Mouse (Mus musculus) midbrain, embryonic 10.5 days (tissue): ENCODE measurements at regions not wholly inside any gene's neighbourhood (a gene's known extent, or its start where the extent isn't known, plus 50 kb on each side); places are given as distances from the start of the nearest gene placed in this dataset.

Source experiments
- DNase-seq: peaks from one replicate; pipeline ENCODE4 v3.0.0-alpha.2; 2017; ENCODE audit warnings: low spot score
- H3K27ac ChIP-seq: fragments of 300-500 bp; sonication (generic); replicated peaks from 2 replicates; pipeline ENCODE4 v1.5.1; 2016; ENCODE audit warnings: mild to moderate bottlenecking
- H3K27me3 ChIP-seq: fragments of 300-500 bp; sonication (generic); 2 replicates; pipeline ENCODE4 v1.6.1; 2016; ENCODE audit warnings: low read depth, mild to moderate bottlenecking; ENCODE audit not compliant: poor library complexity, severe bottlenecking
- H3K36me3 ChIP-seq: fragments of 300-500 bp; sonication (generic); 2 replicates; pipeline ENCODE4 v1.6.1; 2016; ENCODE audit warnings: mild to moderate bottlenecking, moderate library complexity
- H3K4me1 ChIP-seq: fragments of 300-500 bp; sonication (generic); 2 replicates; pipeline ENCODE4 v1.6.1; 2016
- H3K4me3 ChIP-seq: fragments of 300-500 bp; sonication (generic); 2 replicates; pipeline ENCODE4 v1.5.1; 2016; ENCODE audit warnings: mild to moderate bottlenecking, moderate library complexity
- H3K9me3 ChIP-seq: fragments of 300-500 bp; sonication (generic); replicated peaks from 2 replicates; pipeline ENCODE4 v1.6.1; 2016; ENCODE audit warnings: mild to moderate bottlenecking
- WGBS: fragments of 180-500 bp; shearing (Covaris S2); methylation state at CpG from one replicate; pipeline ENCODE4 v1.1.7; 2016; 5-methylcytosine and 5-hydroxymethylcytosine counted together

GRCm38 (mm10) chr15:36913308-36913707, 94.3 kb downstream of the Zfp706 start:
- Histone ChIP-seq H3K4me3 (no peak overlapping the region), H3K9me3 (no peaks in the 10 kb centered on the region), H3K27me3 (no peaks in the 10 kb centered on the region), H3K4me1 (peaks cover 5% of the 10 kb centered on the region; the same call in 1 of the 2 replicates), H3K27ac (no peak overlapping the region), H3K36me3 (no peaks in the 10 kb centered on the region)
- no peak for DNase-seq
- 93% methylated on average over 7 of the region's 7 CpGs for WGBS

DNA sequence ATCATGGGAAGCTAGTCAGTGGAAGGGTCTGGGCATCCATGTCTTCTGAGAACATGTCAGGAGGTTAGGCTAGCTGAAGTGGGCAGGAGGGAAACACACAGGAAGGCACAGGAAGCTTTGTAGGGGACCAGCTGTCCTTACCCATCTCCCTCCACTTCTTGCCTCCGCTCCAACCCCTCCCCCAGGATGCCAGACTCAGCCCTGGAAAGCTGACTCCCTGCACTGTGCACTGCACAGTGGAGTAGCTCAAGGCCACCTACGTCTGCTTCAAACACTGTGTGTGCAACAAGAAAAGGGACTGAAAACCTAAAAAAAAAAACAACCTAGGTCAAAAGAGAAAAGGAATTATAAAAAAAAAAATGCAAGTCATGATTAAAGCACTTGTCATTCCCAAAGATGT, 97.3 kb downstream of the Zfp706 start:
- H3K9me3 ChIP-seq: no peaks in the 10 kb centered on the region
- no peak overlapping the region for H3K4me3 ChIP-seq
- WGBS: 79% methylated on average over 2 of the region's 2 CpGs
- H3K27ac ChIP-seq: no peak overlapping the region
- no peaks in the 10 kb centered on the region for H3K36me3 ChIP-seq
- H3K4me1 ChIP-seq: peaks cover 9% of the 10 kb centered on the region; the same call in 1 of the 2 replicates
- no peaks in the 10 kb centered on the region for H3K27me3 ChIP-seq
- DNase-seq: no peak

GRCm38 (mm10) chr15:36909494-36909893, 98.1 kb downstream of the Zfp706 start:
- Histone ChIP-seq H3K4me3 (no peak overlapping the region), H3K36me3 (no peaks in the 10 kb centered on the region), H3K4me1 (peaks cover 9% of the 10 kb centered on the region; the same call in 1 of the 2 replicates), H3K9me3 (no peaks in the 10 kb centered on the region), H3K27ac (no peak overlapping the region), H3K27me3 (no peaks in the 10 kb centered on the region)
- WGBS: 89% methylated on average over 3 of the region's 3 CpGs
- no peak for DNase-seq

- no peak for DNase-seq
- Histone ChIP-seq H3K36me3 (no peaks in the 10 kb centered on the region), H3K27me3 (peaks cover 5% of the 10 kb centered on the region; the same call in 1 of the 2 replicates), H3K9me3 (no peaks in the 10 kb centered on the region), H3K4me1 (peaks cover 28% of the 10 kb centered on the region), H3K4me3 (no peak overlapping the region), H3K27ac (no peak overlapping the region)
- WGBS: 94% methylated on average over 5 of the region's 5 CpGs
Measured at GRCm38 (mm10) chr15:36906789-36907188, 100.8 kb downstream of the Zfp706 start.

- H3K27me3 ChIP-seq: peaks cover 12% of the 10 kb centered on the region
- 86% methylated on average over 3 of the region's 3 CpGs for WGBS
- H3K9me3 ChIP-seq: no peaks in the 10 kb centered on the region
- no peaks in the 10 kb centered on the region for H3K36me3 ChIP-seq
- H3K27ac ChIP-seq: no peak overlapping the region
- DNase-seq: no peak
- no peak overlapping the region for H3K4me3 ChIP-seq
- peaks cover 32% of the 10 kb centered on the region for H3K4me1 ChIP-seq
Measured at GRCm38 (mm10) chr15:36906052-36906451, 101.5 kb downstream of the Zfp706 start.

DNA sequence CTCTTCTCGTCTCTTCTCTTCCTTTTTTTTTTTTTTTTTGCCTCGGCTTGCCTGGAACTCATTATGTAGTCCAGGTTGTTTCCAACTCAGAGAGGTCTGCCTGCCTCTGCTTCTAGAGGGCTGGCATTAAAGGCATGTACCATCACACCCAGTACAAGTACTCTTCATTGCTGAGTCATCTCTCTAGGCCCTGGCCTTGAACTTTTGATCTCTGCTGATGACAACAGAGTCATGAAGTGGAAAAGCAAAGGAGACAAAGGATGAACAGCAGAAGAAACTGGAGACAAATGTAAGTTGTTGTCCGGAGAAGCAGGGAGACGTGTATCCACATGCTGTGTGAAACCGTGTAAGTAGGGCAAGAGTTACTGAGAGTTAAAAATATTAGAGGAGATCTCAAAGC, 103.7 kb downstream of the Zfp706 start:
- no peak for DNase-seq
- Histone ChIP-seq H3K4me1 (peaks cover 42% of the 10 kb centered on the region), H3K27me3 (peaks cover 32% of the 10 kb centered on the region), H3K4me3 (no peak overlapping the region), H3K27ac (no peak overlapping the region), H3K36me3 (no peaks in the 10 kb centered on the region), H3K9me3 (no peaks in the 10 kb centered on the region)
- 79% methylated on average over 5 of the region's 5 CpGs for WGBS

DNA sequence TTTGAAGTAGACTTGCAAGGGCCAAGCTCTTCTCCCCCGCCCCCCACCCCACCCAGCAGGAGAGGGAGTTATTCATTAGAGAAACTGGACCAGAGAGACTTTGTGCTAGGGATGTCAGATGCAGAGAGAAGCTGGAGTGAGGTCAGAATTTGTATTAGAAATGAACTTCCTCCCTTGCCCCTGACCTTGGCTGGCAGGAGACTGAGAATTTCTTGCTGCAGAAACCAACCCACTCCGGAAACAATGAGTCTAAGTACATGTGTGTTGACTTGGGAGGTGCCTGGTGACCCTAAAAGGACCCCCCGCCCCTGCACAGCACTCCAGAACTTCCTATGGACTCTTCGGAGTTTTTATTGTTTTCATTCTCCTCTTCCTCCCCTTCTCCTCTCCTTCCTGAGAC, 104.3 kb downstream of the Zfp706 start:
- H3K27me3 ChIP-seq: peaks cover 32% of the 10 kb centered on the region
- H3K9me3 ChIP-seq: no peaks in the 10 kb centered on the region
- no peak for DNase-seq
- WGBS: 64% methylated on average over 4 of the region's 4 CpGs
- no peak overlapping the region for H3K4me3 ChIP-seq
- no peaks in the 10 kb centered on the region for H3K36me3 ChIP-seq
- H3K27ac ChIP-seq: 0 out of 2 replicates have a peak overlapping the region, but pooled peaks have one; percentile 23
- H3K4me1 ChIP-seq: peaks cover 42% of the 10 kb centered on the region

GRCm38 (mm10) chr15:36901830-36902285, 105.7 kb downstream of the Zfp706 start:
- WGBS: 3% methylated on average over 7 of the region's 7 CpGs
- Histone ChIP-seq H3K27me3 (peaks cover 32% of the 10 kb centered on the region), H3K9me3 (no peaks in the 10 kb centered on the region), H3K27ac (peak overlapping the region; percentile 67), H3K4me3 (peak overlapping the region; percentile 32; the same call in 1 of the 2 replicates), H3K4me1 (peaks cover 38% of the 10 kb centered on the region), H3K36me3 (no peaks in the 10 kb centered on the region)
- DNase-seq: peak; percentile 73

DNA sequence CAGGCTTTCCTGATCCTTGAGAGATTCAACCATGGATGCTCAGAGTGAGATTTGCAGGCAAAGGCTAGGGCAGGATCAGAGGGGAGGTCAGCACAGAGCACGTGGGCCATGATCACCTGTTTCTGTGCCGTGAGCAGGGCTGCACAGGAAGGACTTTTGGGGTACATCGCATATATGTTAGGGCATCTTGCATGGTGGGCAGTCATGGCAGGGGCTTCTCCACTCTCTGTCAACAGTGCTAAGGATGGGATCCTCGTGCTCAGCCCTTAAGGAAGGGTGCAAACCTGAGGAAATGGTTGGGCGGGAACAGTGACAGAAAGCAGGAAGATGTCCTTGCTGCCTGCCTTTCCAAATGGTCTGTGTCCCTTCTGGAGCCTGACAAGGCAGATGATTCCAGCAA, 106.2 kb downstream of the Zfp706 start:
- DNase-seq: no peak
- Histone ChIP-seq H3K27ac (peak overlapping the region; percentile 67), H3K36me3 (no peaks in the 10 kb centered on the region), H3K4me1 (peaks cover 38% of the 10 kb centered on the region), H3K27me3 (peaks cover 32% of the 10 kb centered on the region), H3K9me3 (no peaks in the 10 kb centered on the region), H3K4me3 (peak overlapping the region; percentile 32; the same call in 1 of the 2 replicates)
- 67% methylated on average over 5 of the region's 5 CpGs for WGBS

- H3K27ac ChIP-seq: peak overlapping the region; percentile 67
Measured at GRCm38 (mm10) chr15:36900940-36901339, 106.6 kb downstream of the Zfp706 start.

GRCm38 (mm10) chr15:36899882-36900281, 107.7 kb downstream of the Zfp706 start:
- 73% methylated on average over 2 of the region's 2 CpGs for WGBS
- DNase-seq: no peak
- Histone ChIP-seq H3K9me3 (no peaks in the 10 kb centered on the region), H3K27me3 (peaks cover 39% of the 10 kb centered on the region), H3K36me3 (no peaks in the 10 kb centered on the region), H3K27ac (no peak overlapping the region), H3K4me3 (no peak overlapping the region), H3K4me1 (peaks cover 38% of the 10 kb centered on the region)

More at GRCm38 (mm10) chr15:36900940-36901339, 106.6 kb downstream of the Zfp706 start:
- no peak for DNase-seq
- Histone ChIP-seq H3K4me3 (no peak overlapping the region), H3K4me1 (peaks cover 38% of the 10 kb centered on the region), H3K9me3 (no peaks in the 10 kb centered on the region), H3K36me3 (no peaks in the 10 kb centered on the region), H3K27me3 (peaks cover 32% of the 10 kb centered on the region)
- 66% methylated on average over 2 of the region's 2 CpGs for WGBS

DNA sequence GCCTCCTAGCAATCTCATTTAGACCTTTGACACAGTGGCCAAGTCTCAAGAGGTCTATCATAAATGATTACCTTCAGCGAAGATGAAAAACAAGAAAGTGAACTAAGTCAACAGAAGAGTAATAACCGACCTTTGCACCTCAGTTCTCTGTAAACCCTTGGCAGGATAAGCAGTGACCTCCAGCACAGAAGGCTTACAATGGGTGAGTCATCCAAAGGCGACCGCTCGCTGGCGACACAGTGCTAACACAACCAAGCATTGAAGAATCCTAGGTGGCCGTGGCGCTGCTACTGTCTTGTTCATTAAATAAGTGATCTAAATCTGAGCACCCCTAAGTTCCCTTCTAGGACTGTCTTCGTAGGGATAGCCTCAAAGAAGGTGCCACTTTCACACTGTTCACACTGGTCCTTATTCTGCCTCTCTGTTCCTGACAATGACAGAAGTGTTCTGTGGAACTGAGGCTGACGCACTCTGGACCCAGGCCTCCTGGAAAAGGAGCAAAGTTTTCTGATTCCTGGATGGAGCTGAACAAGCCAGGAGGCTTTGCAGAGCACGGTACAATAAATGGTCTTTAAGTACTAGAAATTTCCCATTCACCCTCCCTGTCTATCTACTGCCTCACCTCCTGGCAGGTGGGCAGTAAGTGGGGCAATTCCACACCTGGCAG, 108.6 kb downstream of the Zfp706 start:
- Histone ChIP-seq H3K27me3 (peaks cover 43% of the 10 kb centered on the region), H3K4me1 (peaks cover 38% of the 10 kb centered on the region), H3K9me3 (no peaks in the 10 kb centered on the region), H3K4me3 (no peak overlapping the region), H3K27ac (no peak overlapping the region), H3K36me3 (no peaks in the 10 kb centered on the region)
- DNase-seq: no peak
- 92% methylated on average over 11 of the region's 11 CpGs for WGBS

DNA sequence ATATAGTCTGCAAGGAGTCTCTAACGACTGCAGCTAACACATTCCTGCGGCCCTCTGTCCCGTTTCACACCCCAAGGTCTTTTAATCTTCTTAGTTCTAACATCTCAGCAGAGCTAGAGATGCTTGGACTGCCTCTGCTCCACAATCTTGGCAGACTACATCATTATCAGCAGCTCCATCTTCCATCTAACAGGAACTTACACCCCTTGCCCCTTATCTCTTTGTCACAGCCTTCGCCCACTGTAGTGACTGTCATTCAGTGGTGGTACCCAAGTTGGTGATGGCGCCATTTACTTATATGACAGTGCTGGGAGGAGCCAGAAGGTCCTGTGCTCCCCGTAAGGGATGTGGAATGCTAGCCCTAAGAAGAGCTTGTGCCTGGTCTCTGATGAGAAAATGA, 109.2 kb downstream of the Zfp706 start:
- WGBS: 91% methylated on average over 6 of the region's 6 CpGs
- H3K27ac ChIP-seq: no peak overlapping the region
- H3K27me3 ChIP-seq: peaks cover 44% of the 10 kb centered on the region
- H3K9me3 ChIP-seq: no peaks in the 10 kb centered on the region
- peaks cover 34% of the 10 kb centered on the region for H3K4me1 ChIP-seq
- no peak overlapping the region for H3K4me3 ChIP-seq
- H3K36me3 ChIP-seq: no peaks in the 10 kb centered on the region
- DNase-seq: no peak
